Mouse (Mus musculus) olfactory bulb, adult 2 months (tissue): ENCODE measurements around the gene Cd300lb.

Experiments
- CTCF ChIP-seq: fragments of 200-500 bp; IDR thresholded peaks from 2 replicates; pipeline ENCODE4 v1.5.1; 2012; ENCODE audit warnings: low read depth, mild to moderate bottlenecking, low read length, moderate library complexity; ENCODE audit not compliant: insufficient read depth
- POLR2A ChIP-seq: fragments of 200-500 bp; IDR thresholded peaks from 2 replicates; pipeline ENCODE4 v1.6.1; 2012; ENCODE audit warnings: mild to moderate bottlenecking, low read depth, low read length, moderate library complexity; ENCODE audit not compliant: insufficient read depth

DNA sequence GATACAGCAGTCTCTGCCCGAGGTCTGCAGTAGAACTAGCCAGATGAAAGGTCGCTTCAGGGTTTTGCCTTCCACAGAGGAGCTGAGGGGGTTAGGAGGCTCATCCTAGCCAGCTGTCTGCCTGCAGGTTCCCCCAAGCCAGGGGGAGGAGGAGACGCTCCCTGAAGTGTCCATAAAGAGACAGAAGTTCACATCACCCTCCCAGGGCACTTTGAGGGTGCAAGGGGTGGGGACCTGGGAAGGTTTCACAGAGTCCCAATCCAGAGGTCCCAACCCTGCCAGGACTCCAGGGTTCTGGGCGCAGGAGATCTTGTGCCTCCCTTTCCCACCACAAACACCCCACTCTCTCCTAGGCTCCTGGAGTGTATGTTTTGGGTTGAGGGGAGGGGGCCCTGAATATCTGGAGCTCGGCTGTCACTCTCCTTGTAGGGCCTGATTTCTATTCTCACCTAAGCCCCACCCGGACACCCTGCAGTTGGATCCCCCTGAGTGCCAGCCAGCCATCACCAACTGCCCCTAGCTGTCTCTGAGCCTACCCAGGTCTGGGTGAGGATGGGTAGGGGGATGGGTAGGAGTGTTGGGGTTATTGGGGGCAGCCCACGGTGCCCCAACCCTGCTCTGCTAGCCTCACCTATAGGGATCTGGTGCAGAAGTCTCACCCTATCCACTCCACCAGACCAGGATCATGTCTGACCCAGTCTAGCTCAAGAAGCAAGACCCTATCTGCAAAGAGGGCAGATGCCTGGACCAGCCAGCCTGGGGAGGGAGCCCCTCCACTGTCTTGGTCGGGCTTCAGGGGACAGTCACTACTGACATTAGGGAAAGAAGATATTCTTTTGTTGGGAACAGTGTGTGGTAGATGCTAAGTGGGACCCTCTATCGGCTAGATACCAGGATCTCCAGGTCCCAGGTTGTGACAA lies 59.7 kb downstream of the Cd300lb start:
- no peak for TF ChIP-seq CTCF
- no peak for TF ChIP-seq POLR2A
